Mouse (Mus musculus): ENCODE results near the gene Arl15.

DNA sequence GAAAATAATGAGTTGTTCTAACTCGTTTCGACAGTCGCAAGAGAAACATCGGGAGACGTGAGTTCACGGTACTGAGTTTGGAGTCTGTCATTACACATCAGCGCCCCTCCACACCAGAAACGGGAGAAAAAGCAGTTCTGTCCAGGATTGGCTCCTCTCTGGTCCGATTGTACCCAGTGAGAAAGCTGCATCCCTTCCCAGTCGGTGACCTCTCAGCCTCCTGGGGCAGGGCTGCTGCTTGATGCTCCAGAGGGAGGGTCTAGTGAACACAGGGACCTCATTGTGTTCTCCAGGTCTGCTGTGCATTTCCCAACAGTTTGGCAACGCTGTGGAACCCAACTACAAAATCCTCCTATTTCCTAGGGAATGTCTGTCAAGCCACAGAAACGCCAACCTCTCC, 216.7 kb downstream of the Arl15 start:
- TF ChIP-seq CTCF (IDR thresholded peaks at IDR 0.05; ENCODE audit: low read depth) (no peak), EP300 (optimal IDR thresholded peaks at IDR 0.05) (no peak)
